Mouse (Mus musculus) lung, postnatal 0 days (tissue): ENCODE measurements at regions not wholly inside any gene's neighbourhood (a gene's known extent, or its start where the extent isn't known, plus 50 kb on each side); places are given as distances from the start of the nearest gene placed in this dataset.

Experiments
- CTCF ChIP-seq: IDR thresholded peaks from 2 replicates; pipeline ENCODE4 v1.5.1; 2016; ENCODE audit warnings: antibody characterized with exemption, mild to moderate bottlenecking
- EP300 ChIP-seq: IDR thresholded peaks from 2 replicates; pipeline ENCODE4 v1.6.1; 2016; ENCODE audit warnings: antibody characterized with exemption, mild to moderate bottlenecking, control low read depth

GRCm38 (mm10) chr4:140320120-140320921, 73.7 kb upstream of the Igsf21 start:
- TF ChIP-seq EP300 (no peak), CTCF (no peak)
